Mouse (Mus musculus): ENCODE measurements around the gene Ms4a6b.
A peak's percentile ranks its signal among the peaks of the same experiment; 100 is the strongest.
"Not testable (repeated sequence)": the region's sequence is repeated elsewhere in the genome, so short reads cannot be mapped to it uniquely, and the experiment has no call there.

Ms4a6b gene

DNA sequence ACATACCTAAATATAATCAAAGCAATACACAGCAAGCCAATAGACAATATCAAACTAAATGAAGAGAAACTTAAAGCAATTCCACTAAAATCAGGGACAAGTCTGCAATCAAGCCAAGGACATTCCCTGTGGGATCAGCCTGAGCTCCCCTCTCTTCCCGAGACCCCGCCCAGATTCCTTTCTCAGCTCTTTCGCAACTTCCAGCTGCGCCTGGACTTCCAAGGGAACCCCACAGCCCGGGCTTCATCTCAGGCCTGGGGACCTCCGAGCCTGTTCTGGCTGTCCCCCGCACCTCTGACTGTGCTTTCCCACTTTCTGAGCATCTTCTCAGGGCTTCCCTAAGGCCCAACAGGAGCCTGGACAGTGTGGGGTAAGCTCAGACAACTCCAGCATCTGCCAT is 20.3 kb downstream of the Ms4a6b start, which contains the start of gene Ms4a4d:
Gene Ms4a4d, plus strand, starts transcription at position 209 of the 400 bp plus-strand sequence.
- no peak for DNase-seq

DNA sequence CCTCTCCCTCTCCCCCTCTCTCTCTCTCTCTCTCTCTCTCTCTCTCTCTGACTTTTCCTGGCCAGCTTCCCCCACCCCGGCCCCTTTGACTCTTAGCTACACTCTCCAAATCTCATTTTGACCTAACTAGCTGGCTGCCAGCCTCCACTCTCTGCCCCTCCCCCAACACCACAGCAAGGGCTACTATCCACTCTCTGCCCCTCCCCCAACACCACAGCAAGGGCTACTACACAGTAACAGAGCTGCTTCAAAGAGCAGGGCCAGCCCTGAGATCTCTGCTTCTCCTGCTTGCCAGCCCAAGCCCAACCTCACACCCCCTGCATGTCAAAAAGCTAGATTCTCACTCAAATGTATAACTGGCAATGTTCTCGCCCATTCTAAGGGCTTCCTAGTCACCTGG is 21.0 kb downstream of the Ms4a6b start:
- DNase-seq = no peak

DNA sequence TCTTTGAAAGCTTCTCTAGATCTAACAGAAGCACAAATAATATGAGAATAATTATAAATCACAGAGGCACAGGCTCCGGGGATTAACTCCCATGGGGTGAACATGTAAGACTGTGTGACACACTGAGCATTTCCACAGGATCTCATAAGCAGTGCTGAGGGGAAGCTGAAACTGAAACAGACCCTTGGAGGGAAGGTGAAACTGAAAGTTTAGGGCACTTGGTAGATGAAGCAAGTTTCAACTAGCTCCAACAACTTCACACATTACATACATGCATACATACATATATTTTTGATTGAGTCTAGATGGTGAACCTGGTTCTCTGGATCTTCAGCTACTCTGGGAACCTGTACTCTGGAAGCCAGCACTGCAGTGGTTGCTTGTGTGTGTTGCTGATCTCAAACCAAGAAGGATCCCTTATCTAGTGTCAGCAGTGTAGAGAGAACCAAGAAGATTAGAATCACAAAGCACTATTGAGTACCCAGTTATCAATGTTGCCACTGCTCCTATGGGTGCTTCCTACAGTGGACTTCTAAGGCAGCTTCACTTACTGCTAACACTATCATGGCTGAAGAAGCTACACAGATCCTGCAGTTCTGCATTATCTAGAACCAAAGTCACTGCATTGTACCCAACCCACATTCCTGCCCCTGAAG is 24.0 kb downstream of the Ms4a6b start:
- not testable (repeated sequence) for DNase-seq

DNA sequence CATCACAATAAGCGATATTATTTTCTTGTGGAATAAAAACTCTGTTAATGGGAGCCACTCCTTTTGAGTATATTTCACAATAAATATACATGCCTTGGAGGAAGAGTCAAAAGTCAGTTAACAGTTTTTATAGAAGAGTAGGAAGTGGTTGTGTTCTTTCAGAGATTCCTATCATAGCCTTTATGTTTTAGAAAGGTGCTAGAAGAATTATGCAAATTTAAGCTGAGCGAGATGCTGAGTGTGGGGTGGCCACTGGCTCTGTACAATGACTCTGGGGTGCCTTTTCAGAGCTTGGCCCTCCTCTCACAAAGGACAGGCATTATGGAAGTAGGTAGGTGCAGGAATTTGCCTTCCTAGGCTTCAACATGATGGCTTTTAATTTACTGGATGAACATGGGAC is 28.1 kb downstream of the Ms4a6b start:
- not testable (repeated sequence) for DNase-seq

DNA sequence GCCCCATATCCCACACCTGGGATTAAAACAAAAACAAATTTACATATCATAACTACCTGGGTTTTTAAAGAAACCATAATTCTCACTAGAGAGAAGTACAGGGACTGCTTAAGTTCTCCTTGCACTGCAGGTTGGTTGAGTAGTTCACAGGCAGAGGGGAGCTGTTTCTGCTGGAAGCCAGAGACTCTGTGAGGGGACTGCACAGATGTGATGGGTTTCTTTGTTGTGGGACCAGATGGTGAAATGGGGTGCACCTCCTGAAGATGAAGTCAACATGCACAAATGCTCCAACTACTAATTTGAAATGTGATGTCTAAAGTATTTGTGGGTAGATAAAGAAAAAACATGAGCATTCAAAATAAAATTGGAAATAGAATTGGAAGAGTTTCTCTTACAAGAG is 31.6 kb downstream of the Ms4a6b start:
- DNase-seq = no peak

DNA sequence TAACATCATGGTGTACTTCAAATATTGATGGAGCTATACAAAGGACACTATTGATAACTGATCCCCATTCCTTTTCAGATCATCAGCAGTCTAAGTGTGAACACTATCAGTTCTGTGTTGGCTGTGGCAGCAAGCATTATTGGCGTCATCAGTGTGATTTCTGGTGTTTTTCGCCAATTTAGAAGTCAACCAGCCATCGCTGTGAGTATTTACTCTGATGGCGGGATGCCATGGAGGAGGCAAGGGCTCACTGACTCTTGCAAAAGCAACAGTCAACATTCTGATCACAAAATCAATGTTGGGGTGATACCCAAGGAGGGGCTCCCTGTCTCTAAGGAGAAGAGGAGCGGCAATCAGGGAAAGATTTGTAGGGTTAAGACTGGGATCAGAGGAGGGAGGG is 38.4 kb downstream of the Ms4a6b start:
- no peak for DNase-seq

GRCm38 (mm10) chr19:11559560-11559959 is 43.2 kb downstream of the Ms4a6b start:
- not testable (repeated sequence) for DNase-seq

- peak in 1 of 2 experiments; percentile 1 for DNase-seq
Observed at GRCm38 (mm10) chr19:11574965-11575364, 58.7 kb downstream of the Ms4a6b start.

Measured in kidney, postnatal 36 days (tissue).